Mouse (Mus musculus) testis, adult 10 weeks (tissue): ENCODE measurements around the gene Kdm2a. TPM values are rescaled to one million over a fixed set of nuclear protein-coding genes. Genes with fewer than 3 reads are reported as not detected.

Experiments used
- polyA plus RNA-seq: library from polyadenylated mRNA; stranded (reverse); fragments of 350-450 nt; fragmentation: Illumina TruSeq; extraction: RNeasy Lipid Tissue Mini Kit (QIAGEN cat#74804); gene quantifications from one replicate; pipeline ENCODE4 v1.2.3, GENCODE M21; 2014; ENCODE audit warnings: low read depth, low replicate concordance

Kdm2a gene
- 49.2 TPM for polyA plus RNA-seq

GRCm38 (mm10) chr19:4397798-4398629, at the start of gene Kdm2a:
TSS of gene Kdm2a (minus strand) at chr19:4398285.

GRCm38 (mm10) chr19:4439161-4439801, 41.2 kb upstream of the Kdm2a start, which contains the start of gene Rhod:
TSS of gene Rhod (minus strand) at chr19:4439432.

GRCm38 (mm10) chr19:4306190-4306577, 91.9 kb downstream of the Kdm2a start, which contains the start of gene Grk2:
TSS of gene Grk2 (minus strand) at chr19:4306222.

GRCm38 (mm10) chr19:4282898-4283553, 115.1 kb downstream of the Kdm2a start, which contains the start of gene Ankrd13d:
TSS of gene Ankrd13d (minus strand) at chr19:4283137.

GRCm38 (mm10) chr19:4268566-4269361, 129.3 kb downstream of the Kdm2a start, which contains the start of gene Ssh3:
TSS of gene Ssh3 (minus strand) at chr19:4269180.

Other genes with a start within 250 kb of the Kdm2a start
- 16.9 TPM for gene Coro1b, start 249.7 kb downstream of the Kdm2a start, polyA plus RNA-seq
- gene Ptprcap, start 244.7 kb downstream of the Kdm2a start, polyA plus RNA-seq, result 1.9 TPM
- 0.71 TPM for gene Rps6kb2, start 234.9 kb downstream of the Kdm2a start, polyA plus RNA-seq
- 0.43 TPM for gene Carns1, start 222.8 kb downstream of the Kdm2a start, polyA plus RNA-seq
- gene Tbc1d10c, start 207.0 kb downstream of the Kdm2a start, polyA plus RNA-seq, result not detected
- 15.9 TPM for gene Ppp1ca, start 206.2 kb downstream of the Kdm2a start, polyA plus RNA-seq
- 1.2 TPM for gene Rad9a, start 196.6 kb downstream of the Kdm2a start, polyA plus RNA-seq
- gene Clcf1, start 184.0 kb downstream of the Kdm2a start, polyA plus RNA-seq, result 0.20 TPM
- not detected for gene AC109138.7, start 183.9 kb downstream of the Kdm2a start, polyA plus RNA-seq
- gene Pold4, start 166.4 kb downstream of the Kdm2a start, polyA plus RNA-seq, result not detected
- 0.39 TPM for gene Ssh3, start 129.1 kb downstream of the Kdm2a start, polyA plus RNA-seq
- gene Ankrd13d, start 115.1 kb downstream of the Kdm2a start, polyA plus RNA-seq, result not detected
- 3.2 TPM for gene Grk2, start 92.1 kb downstream of the Kdm2a start, polyA plus RNA-seq
- 0.31 TPM for gene Rhod, start 41.1 kb upstream of the Kdm2a start, polyA plus RNA-seq
- not detected for gene Syt12, start 79.2 kb upstream of the Kdm2a start, polyA plus RNA-seq
- 0.18 TPM for gene 2010003K11Rik, start 100.3 kb upstream of the Kdm2a start, polyA plus RNA-seq
- gene Pcx, start 112.2 kb upstream of the Kdm2a start, polyA plus RNA-seq, result 0.39 TPM
- not detected for gene Lrfn4, start 217.4 kb upstream of the Kdm2a start, polyA plus RNA-seq
- gene Rce1, start 227.4 kb upstream of the Kdm2a start, polyA plus RNA-seq, result 2.3 TPM